Mouse (Mus musculus): ENCODE data around the gene Man1c1.

Man1c1 gene

GRCm38 (mm10) chr4:134673882-134674463 lies 30.1 kb downstream of the Man1c1 start:
- DNase-seq, result peak; percentile 79

- DNase-seq, result peak; percentile 57
Observed at GRCm38 (mm10) chr4:134673151-134673550, 30.9 kb downstream of the Man1c1 start.

- DNase-seq, result peak; percentile 34
Observed at GRCm38 (mm10) chr4:134672326-134672725, 31.8 kb downstream of the Man1c1 start.

- no peak for DNase-seq
Observed at GRCm38 (mm10) chr4:134671660-134672173, 32.4 kb downstream of the Man1c1 start.

- DNase-seq, result peak; percentile 68
Observed at GRCm38 (mm10) chr4:134669742-134670354, 34.2 kb downstream of the Man1c1 start.

GRCm38 (mm10) chr4:134668355-134669028 lies 35.6 kb downstream of the Man1c1 start:
- peak; percentile 84 for DNase-seq

GRCm38 (mm10) chr4:134666391-134666790 lies 37.7 kb downstream of the Man1c1 start:
- DNase-seq, result no peak

GRCm38 (mm10) chr4:134663052-134663451 lies 41.0 kb downstream of the Man1c1 start:
- DNase-seq, result peak; percentile 53

GRCm38 (mm10) chr4:134660630-134661183 lies 43.4 kb downstream of the Man1c1 start:
- DNase-seq, result peak; percentile 70

- no peak for DNase-seq
Observed at GRCm38 (mm10) chr4:134659354-134660301, 44.5 kb downstream of the Man1c1 start.

GRCm38 (mm10) chr4:134657473-134657872 lies 46.6 kb downstream of the Man1c1 start:
- DNase-seq, result peak; percentile 79

- no peak for DNase-seq
Observed at GRCm38 (mm10) chr4:134654391-134654790, 49.7 kb downstream of the Man1c1 start.

GRCm38 (mm10) chr4:134652720-134653119 lies 51.4 kb downstream of the Man1c1 start:
- no peak for DNase-seq

- DNase-seq, result no peak
Observed at GRCm38 (mm10) chr4:134652151-134652550, 51.9 kb downstream of the Man1c1 start.

GRCm38 (mm10) chr4:134651358-134651757 lies 52.7 kb downstream of the Man1c1 start:
- no peak for DNase-seq

GRCm38 (mm10) chr4:134645042-134645948 lies 58.8 kb downstream of the Man1c1 start:
- no peak for DNase-seq

GRCm38 (mm10) chr4:134644410-134644809 lies 59.7 kb downstream of the Man1c1 start:
- DNase-seq, result no peak

- no peak for DNase-seq
Observed at GRCm38 (mm10) chr4:134641711-134642516, 62.2 kb downstream of the Man1c1 start.

GRCm38 (mm10) chr4:134639325-134639724 lies 64.8 kb downstream of the Man1c1 start:
- no peak for DNase-seq

- DNase-seq, result no peak
Observed at GRCm38 (mm10) chr4:134638111-134638550, 66.0 kb downstream of the Man1c1 start.
